Mouse (Mus musculus) stomach, embryonic 15.5 days (tissue): ENCODE measurements around the gene Ttyh3. TPM values are rescaled to one million over a fixed set of nuclear protein-coding genes. Genes with fewer than 3 reads are reported as not detected.

ENCODE experiments used
- ATAC-seq: fragments of 200-750 bp; cut with Nextera tagmentation; 2 replicates; pipeline ENCODE4 v1.8.0; 2017; ENCODE audit warnings: low read depth, moderate number of reproducible peaks, moderate TSS enrichment; ENCODE audit not compliant: insufficient read depth, low FRiP score
- H3K27ac ChIP-seq: fragments of 300-500 bp; sonication (generic); 2 replicates; pipeline ENCODE4 v1.5.1; 2015; ENCODE audit warnings: mild to moderate bottlenecking, inconsistent platforms
- H3K27me3 ChIP-seq: fragments of 300-500 bp; sonication (generic); replicated peaks from 2 replicates; pipeline ENCODE4 v1.6.1; 2015; ENCODE audit warnings: inconsistent platforms
- H3K36me3 ChIP-seq: fragments of 300-500 bp; sonication (generic); 2 replicates; pipeline ENCODE4 v1.6.1; 2015; ENCODE audit warnings: inconsistent platforms
- H3K4me1 ChIP-seq: fragments of 300-500 bp; sonication (generic); 2 replicates; pipeline ENCODE4 v1.6.1; 2015; ENCODE audit warnings: inconsistent platforms
- H3K4me2 ChIP-seq: fragments of 300-500 bp; sonication (generic); 2 replicates; pipeline ENCODE4 v1.6.1; 2015; ENCODE audit warnings: mild to moderate bottlenecking, inconsistent platforms
- H3K4me3 ChIP-seq: fragments of 300-500 bp; sonication (generic); replicated peaks from 2 replicates; pipeline ENCODE4 v1.5.1; 2015; ENCODE audit warnings: inconsistent platforms
- H3K9ac ChIP-seq: fragments of 300-500 bp; sonication (generic); 2 replicates; pipeline ENCODE4 v1.6.1; 2015; ENCODE audit warnings: inconsistent platforms
- H3K9me3 ChIP-seq: fragments of 300-500 bp; sonication (generic); 2 replicates; pipeline ENCODE4 v1.6.1; 2016; ENCODE audit warnings: inconsistent platforms
- WGBS: fragments of 180-500 bp; shearing (Covaris S2); methylation state at CpG from one replicate; pipeline ENCODE4 v1.1.7; 2015; 5-methylcytosine and 5-hydroxymethylcytosine counted together
- polyA plus RNA-seq: library from polyadenylated mRNA; unstranded; fragments of >200 nt; fragmentation: Nextera tagmentation; extraction: Ambion mirVana; gene quantifications from 2 replicates; pipeline ENCODE4 v1.2.1, GENCODE M21; 2015

Ttyh3 gene
- polyA plus RNA-seq, 1 experiment from 2014 or later, result 31.9 TPM

- H3K4me3 ChIP-seq, result no peak overlapping the region; the same call in 1 of the 2 replicates
- H3K9ac ChIP-seq, result no peak overlapping the region
- H3K9me3 ChIP-seq, result no peaks in the 10 kb centered on the region
- 65% methylated on average over 7 of the region's 7 CpGs for WGBS
- H3K36me3 ChIP-seq, result no peaks in the 10 kb centered on the region
- H3K27ac ChIP-seq, result no peak overlapping the region
- H3K4me2 ChIP-seq, result peak overlapping the region; percentile 82; the same call in 1 of the 2 replicates
- no peaks in the 10 kb centered on the region for H3K27me3 ChIP-seq
- H3K4me1 ChIP-seq, result peaks cover 55% of the 10 kb centered on the region
- ATAC-seq, result no peak
These were observed 1.1 kb upstream of the Ttyh3 start for GRCm38 (mm10) chr5:140649881-140650414.

- Histone ChIP-seq H3K36me3 (0 out of 2 replicates have a peak, but pooled peaks cover 5% of the 10 kb centered on the region), H3K4me3 (peak overlapping the region; percentile 99), H3K9ac (peak overlapping the region; percentile 37; the same call in 1 of the 2 replicates), H3K27ac (peak overlapping the region; percentile 68; the same call in 1 of the 2 replicates), H3K27me3 (no peaks in the 10 kb centered on the region), H3K9me3 (no peaks in the 10 kb centered on the region), H3K4me1 (peaks cover 55% of the 10 kb centered on the region), H3K4me2 (peak overlapping the region; percentile 82)
- WGBS, result 5% methylated on average over 25 of the region's 26 CpGs
- peak; percentile 92 for ATAC-seq
These were observed 353 bp upstream of the Ttyh3 start for GRCm38 (mm10) chr5:140649101-140649667.

- H3K27ac ChIP-seq, result peak overlapping the region; percentile 88
- WGBS, result 4% methylated on average over 13 of the region's 13 CpGs
- H3K4me3 ChIP-seq, result peak overlapping the region; percentile 99
- ATAC-seq, result peak; percentile 5; the same call in 1 of the 2 replicates
- H3K9me3 ChIP-seq, result no peaks in the 10 kb centered on the region
- no peaks in the 10 kb centered on the region for H3K27me3 ChIP-seq
- H3K4me2 ChIP-seq, result peak overlapping the region; percentile 84
- peaks cover 8% of the 10 kb centered on the region; the same call in 1 of the 2 replicates for H3K36me3 ChIP-seq
- H3K9ac ChIP-seq, result peak overlapping the region; percentile 98
- peaks cover 59% of the 10 kb centered on the region for H3K4me1 ChIP-seq
These were observed 861 bp downstream of the Ttyh3 start for GRCm38 (mm10) chr5:140647821-140648518.

- Histone ChIP-seq H3K4me1 (peaks cover 57% of the 10 kb centered on the region), H3K27me3 (no peaks in the 10 kb centered on the region), H3K9ac (peak overlapping the region; percentile 98; the same call in 1 of the 2 replicates), H3K27ac (peak overlapping the region; percentile 88; the same call in 1 of the 2 replicates), H3K9me3 (no peaks in the 10 kb centered on the region), H3K36me3 (peaks cover 8% of the 10 kb centered on the region; the same call in 1 of the 2 replicates), H3K4me3 (peak overlapping the region; percentile 99), H3K4me2 (peak overlapping the region; percentile 84)
- ATAC-seq, result no peak
- 58% methylated on average over 13 of the region's 13 CpGs for whole genome bisulfite sequencing
These were observed 1.6 kb downstream of the Ttyh3 start for GRCm38 (mm10) chr5:140647031-140647760.

- Histone ChIP-seq H3K4me1 (peaks cover 61% of the 10 kb centered on the region), H3K27ac (no peak overlapping the region), H3K9me3 (no peaks in the 10 kb centered on the region), H3K36me3 (peaks cover 8% of the 10 kb centered on the region; the same call in 1 of the 2 replicates), H3K4me3 (no peak overlapping the region), H3K9ac (no peak overlapping the region), H3K4me2 (peak overlapping the region; percentile 84), H3K27me3 (no peaks in the 10 kb centered on the region)
- no peak for ATAC-seq
- 93% methylated on average over 6 of the region's 6 CpGs for WGBS
These were observed 2.7 kb downstream of the Ttyh3 start for GRCm38 (mm10) chr5:140646171-140646570.

GRCm38 (mm10) chr5:140645454-140645853 is 3.4 kb downstream of the Ttyh3 start:
- no peaks in the 10 kb centered on the region for H3K9me3 ChIP-seq
- 84% methylated on average over 4 of the region's 4 CpGs for WGBS
- H3K4me3 ChIP-seq, result no peak overlapping the region
- no peaks in the 10 kb centered on the region for H3K27me3 ChIP-seq
- no peak overlapping the region for H3K27ac ChIP-seq
- no peak overlapping the region for H3K9ac ChIP-seq
- H3K4me2 ChIP-seq, result no peak overlapping the region
- no peak for ATAC-seq
- H3K36me3 ChIP-seq, result peaks cover 8% of the 10 kb centered on the region; the same call in 1 of the 2 replicates
- peaks cover 65% of the 10 kb centered on the region for H3K4me1 ChIP-seq

GRCm38 (mm10) chr5:140644702-140645201 is 4.1 kb downstream of the Ttyh3 start:
- H3K4me1 ChIP-seq, result peaks cover 63% of the 10 kb centered on the region
- no peaks in the 10 kb centered on the region for H3K9me3 ChIP-seq
- ATAC-seq, result peak; percentile 1; the same call in 1 of the 2 replicates
- WGBS, result 78% methylated on average over 15 of the region's 15 CpGs
- H3K4me3 ChIP-seq, result no peak overlapping the region
- peaks cover 8% of the 10 kb centered on the region; the same call in 1 of the 2 replicates for H3K36me3 ChIP-seq
- no peak overlapping the region for H3K9ac ChIP-seq
- H3K27me3 ChIP-seq, result no peaks in the 10 kb centered on the region
- H3K4me2 ChIP-seq, result peak overlapping the region; percentile 22; the same call in 1 of the 2 replicates
- H3K27ac ChIP-seq, result peak overlapping the region; percentile 51; the same call in 1 of the 2 replicates

- H3K4me1 ChIP-seq, result peaks cover 58% of the 10 kb centered on the region
- no peaks in the 10 kb centered on the region for H3K27me3 ChIP-seq
- 86% methylated on average over 6 of the region's 6 CpGs for WGBS
- no peak for ATAC-seq
- H3K4me2 ChIP-seq, result no peak overlapping the region; the same call in 1 of the 2 replicates
- H3K9me3 ChIP-seq, result no peaks in the 10 kb centered on the region
- H3K36me3 ChIP-seq, result peaks cover 8% of the 10 kb centered on the region; the same call in 1 of the 2 replicates
- H3K4me3 ChIP-seq, result no peak overlapping the region
- H3K27ac ChIP-seq, result no peak overlapping the region
- no peak overlapping the region for H3K9ac ChIP-seq
These were observed 4.6 kb downstream of the Ttyh3 start for GRCm38 (mm10) chr5:140644263-140644662.

GRCm38 (mm10) chr5:140642076-140642475 is 6.8 kb downstream of the Ttyh3 start:
- no peak for ATAC-seq
- no peaks in the 10 kb centered on the region for H3K9me3 ChIP-seq
- H3K9ac ChIP-seq, result no peak overlapping the region
- no peak overlapping the region for H3K4me2 ChIP-seq
- H3K27ac ChIP-seq, result peak overlapping the region; percentile 73
- peaks cover 15% of the 10 kb centered on the region for H3K36me3 ChIP-seq
- H3K27me3 ChIP-seq, result no peaks in the 10 kb centered on the region
- WGBS, result 51% methylated on average over 3 of the region's 3 CpGs
- no peak overlapping the region for H3K4me3 ChIP-seq
- peaks cover 49% of the 10 kb centered on the region for H3K4me1 ChIP-seq

GRCm38 (mm10) chr5:140641254-140641928 is 7.4 kb downstream of the Ttyh3 start:
- Histone ChIP-seq H3K4me2 (peak overlapping the region; percentile 8; the same call in 1 of the 2 replicates), H3K36me3 (peaks cover 19% of the 10 kb centered on the region), H3K27ac (peak overlapping the region; percentile 73), H3K27me3 (no peaks in the 10 kb centered on the region), H3K9ac (no peak overlapping the region), H3K4me3 (no peak overlapping the region), H3K4me1 (peaks cover 42% of the 10 kb centered on the region), H3K9me3 (no peaks in the 10 kb centered on the region)
- 43% methylated on average over 10 of the region's 10 CpGs for WGBS
- peak; percentile 38 for ATAC-seq

- Histone ChIP-seq H3K4me1 (peaks cover 37% of the 10 kb centered on the region), H3K9me3 (no peaks in the 10 kb centered on the region), H3K36me3 (peaks cover 23% of the 10 kb centered on the region), H3K4me3 (no peak overlapping the region), H3K27ac (peak overlapping the region; percentile 73; the same call in 1 of the 2 replicates), H3K4me2 (peak overlapping the region; percentile 8; the same call in 1 of the 2 replicates), H3K27me3 (no peaks in the 10 kb centered on the region), H3K9ac (no peak overlapping the region)
- no peak for ATAC-seq
- 68% methylated on average over 2 of the region's 2 CpGs for WGBS
These were observed 8.0 kb downstream of the Ttyh3 start for GRCm38 (mm10) chr5:140640812-140641211.
